Mouse (Mus musculus) olfactory bulb, adult 2 months (tissue): Measurements from ENCODE around the gene Slc2a5. TPM values are rescaled to one million over a fixed set of nuclear protein-coding genes. Genes with fewer than 3 reads are reported as not detected.
A peak's percentile ranks its signal among the peaks of the same experiment; 100 is the strongest.

Experiments used
- H3K27ac ChIP-seq: fragments of 200-500 bp; 2 replicates; pipeline ENCODE4 v1.5.1; 2012; ENCODE audit warnings: low read depth, low read length; ENCODE audit not compliant: insufficient read depth
- H3K4me1 ChIP-seq: fragments of 200-500 bp; 2 replicates; pipeline ENCODE4 v1.6.1; 2012; ENCODE audit warnings: low read length; ENCODE audit not compliant: control insufficient read depth, insufficient read depth
- H3K4me3 ChIP-seq: fragments of 200-500 bp; 2 replicates; pipeline ENCODE4 v1.5.1; 2012; ENCODE audit warnings: mild to moderate bottlenecking, low read depth, low read length, moderate library complexity; ENCODE audit not compliant: insufficient read depth
- CTCF ChIP-seq: fragments of 200-500 bp; IDR thresholded peaks from 2 replicates; pipeline ENCODE4 v1.5.1; 2012; ENCODE audit warnings: low read depth, mild to moderate bottlenecking, low read length, moderate library complexity; ENCODE audit not compliant: insufficient read depth
- POLR2A ChIP-seq: fragments of 200-500 bp; IDR thresholded peaks from 2 replicates; pipeline ENCODE4 v1.6.1; 2012; ENCODE audit warnings: mild to moderate bottlenecking, low read depth, low read length, moderate library complexity; ENCODE audit not compliant: insufficient read depth
- WGBS: fragments of 180-500 bp; shearing (Covaris S2); methylation state at CpG from one replicate; pipeline ENCODE4 v1.1.7; 2018; 5-methylcytosine and 5-hydroxymethylcytosine counted together
- polyA plus RNA-seq: library from polyadenylated mRNA; stranded (reverse); fragments of >200 nt; gene quantifications from 2 replicates; pipeline ENCODE4 v1.2.4, GENCODE M21; 2012; ENCODE audit warnings: low replicate concordance; ENCODE audit not compliant: missing spikeins, insufficient read depth, insufficient read length

Gene Slc2a5
- polyA plus RNA-seq, 1 experiment = not detected

DNA sequence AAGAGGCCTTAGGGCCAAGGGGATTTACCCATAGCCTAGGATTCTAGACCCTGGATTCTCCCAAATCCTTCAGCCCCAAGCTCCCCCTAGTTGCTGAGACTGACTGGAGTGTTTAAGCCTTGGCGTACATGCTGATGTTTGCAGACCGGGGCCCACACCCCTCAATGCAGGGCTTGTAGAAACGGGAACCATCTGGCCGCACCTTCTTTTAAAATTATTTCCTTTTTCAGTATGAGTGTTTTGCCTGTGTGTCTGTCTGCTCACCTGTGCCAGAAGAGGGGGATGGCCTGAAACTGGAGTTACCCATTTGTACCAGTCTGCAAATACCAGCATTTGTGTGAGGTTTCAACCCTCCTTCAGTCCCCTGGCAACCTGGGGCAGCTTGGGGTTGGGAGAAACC is 21.2 kb upstream of the Slc2a5 start:
- TF ChIP-seq CTCF (no peak), POLR2A (no peak)
- no peak overlapping the region for H3K27ac ChIP-seq
- WGBS = 94% methylated on average over 4 of the region's 4 CpGs
- H3K4me1 ChIP-seq = peaks cover 3% of the 10 kb centered on the region; the same call in 1 of the 2 replicates
- H3K4me3 ChIP-seq = no peak overlapping the region

DNA sequence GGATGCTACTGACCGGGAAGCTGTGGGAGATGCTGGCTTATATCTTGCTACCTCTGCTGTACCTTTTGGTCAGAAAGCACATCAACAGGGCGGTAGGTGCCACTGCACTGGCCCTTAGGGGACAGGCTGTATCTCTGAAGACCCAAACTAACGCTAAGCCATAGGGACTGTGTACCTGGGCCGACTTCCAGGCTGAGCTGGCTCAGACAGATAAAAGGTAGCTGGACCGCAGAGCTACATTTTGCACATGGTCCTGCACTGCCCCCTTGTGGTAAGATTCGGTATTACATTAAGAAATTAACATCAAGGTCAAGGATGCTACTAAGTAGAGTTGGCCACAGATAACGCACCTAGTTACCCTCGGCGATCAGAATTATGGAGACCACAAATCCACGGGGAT is 20.2 kb upstream of the Slc2a5 start:
- Histone ChIP-seq H3K27ac (no peak overlapping the region), H3K4me1 (peaks cover 3% of the 10 kb centered on the region; the same call in 1 of the 2 replicates), H3K4me3 (no peak overlapping the region)
- 16% methylated on average over 10 of the region's 10 CpGs for whole genome bisulfite sequencing
- TF ChIP-seq POLR2A (no peak), CTCF (peak; percentile 34; the same call in 1 of the 2 replicates)

DNA sequence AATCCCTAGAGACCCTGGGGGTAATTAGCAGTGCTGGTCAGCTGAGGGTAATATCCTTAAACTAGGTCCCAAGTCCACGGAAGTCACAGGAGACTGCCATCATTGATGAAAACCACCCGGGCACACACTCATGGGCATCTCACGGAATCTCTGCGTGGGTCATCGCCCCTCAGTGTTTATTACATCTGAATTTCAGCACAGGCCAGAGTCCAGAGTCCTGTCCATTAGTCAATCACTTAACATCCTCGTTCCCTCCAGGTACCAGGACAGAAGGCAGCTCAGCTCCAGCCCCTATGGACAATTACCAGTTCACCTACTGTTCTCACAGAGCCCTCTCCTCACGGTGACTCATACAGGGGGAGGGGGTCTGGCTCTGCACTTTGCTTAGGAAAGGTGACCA is 16.3 kb upstream of the Slc2a5 start:
- H3K27ac ChIP-seq = no peak overlapping the region
- peaks cover 3% of the 10 kb centered on the region; the same call in 1 of the 2 replicates for H3K4me1 ChIP-seq
- no peak for TF ChIP-seq CTCF
- no peak for TF ChIP-seq POLR2A
- no peak overlapping the region for H3K4me3 ChIP-seq
- 91% methylated on average over 7 of the region's 7 CpGs for WGBS

DNA sequence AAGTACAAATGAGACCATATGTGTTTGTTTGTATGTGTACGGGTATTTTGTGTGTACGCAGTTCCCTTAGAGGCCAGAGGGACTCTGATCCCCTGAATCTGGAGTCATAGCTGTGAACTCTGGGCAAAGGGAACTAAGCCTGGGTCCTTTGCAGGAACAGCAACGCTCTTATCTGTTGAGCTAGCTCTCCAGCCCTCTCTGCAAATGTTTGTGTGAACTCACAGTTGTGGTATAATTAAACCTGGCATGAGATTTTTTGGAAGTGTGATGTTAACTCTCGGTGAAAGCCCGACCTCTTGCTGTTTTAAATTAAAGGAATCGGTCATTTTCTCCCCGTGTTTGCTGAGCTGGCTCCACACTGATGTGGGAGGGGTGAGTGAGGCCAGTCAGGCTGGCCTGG is 13.4 kb upstream of the Slc2a5 start:
- TF ChIP-seq POLR2A (no peak), CTCF (no peak)
- Histone ChIP-seq H3K27ac (no peak overlapping the region), H3K4me1 (peaks cover 3% of the 10 kb centered on the region; the same call in 1 of the 2 replicates), H3K4me3 (no peak overlapping the region)
- 65% methylated on average over 7 of the region's 7 CpGs for WGBS

DNA sequence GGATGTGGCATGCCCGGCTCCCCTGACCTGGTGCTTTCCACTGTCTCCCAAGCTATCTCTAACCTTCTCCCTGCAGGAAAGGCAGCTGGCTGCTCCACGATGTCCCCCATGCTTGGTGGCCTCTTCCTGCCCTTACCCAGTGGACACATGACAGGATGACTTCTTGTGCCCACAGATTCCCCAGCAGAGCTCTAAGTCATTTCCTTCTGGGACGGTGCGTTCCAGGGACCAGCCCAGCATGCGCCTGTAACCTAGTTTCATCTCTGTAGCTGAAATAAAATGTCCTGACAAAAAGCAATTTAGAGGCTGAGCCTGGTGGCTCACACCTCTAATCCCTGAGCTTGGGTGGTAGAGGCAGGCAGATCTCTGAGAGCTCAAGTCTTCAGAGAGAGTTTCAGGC is 12.4 kb upstream of the Slc2a5 start:
- TF ChIP-seq CTCF (no peak), POLR2A (no peak)
- WGBS = 88% methylated on average over 5 of the region's 5 CpGs
- Histone ChIP-seq H3K27ac (no peak overlapping the region), H3K4me1 (no peaks in the 10 kb centered on the region), H3K4me3 (no peak overlapping the region)

DNA sequence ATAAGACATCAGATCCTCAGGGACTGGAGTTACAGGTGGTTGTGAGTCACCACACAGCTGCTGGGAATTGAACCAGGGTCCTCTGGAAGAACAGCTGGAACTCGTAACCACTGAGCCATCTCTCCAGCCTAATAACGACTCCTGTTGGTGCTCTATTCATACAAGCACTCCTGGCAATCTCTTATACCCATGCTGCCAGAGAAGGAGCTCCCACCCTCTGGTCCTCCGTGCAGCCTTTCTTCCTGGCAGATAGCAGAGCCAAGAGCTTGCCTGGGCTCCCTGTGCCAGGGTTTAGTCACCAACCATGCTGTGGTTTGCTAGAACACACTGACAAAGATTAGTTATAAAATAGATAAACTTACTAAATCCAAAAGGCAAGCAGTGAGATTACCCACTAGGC is 9.4 kb upstream of the Slc2a5 start:
- 38% methylated on average over 3 of the region's 3 CpGs for WGBS
- Histone ChIP-seq H3K4me3 (no peak overlapping the region), H3K4me1 (no peaks in the 10 kb centered on the region; the same call in 1 of the 2 replicates), H3K27ac (no peak overlapping the region)
- no peak for TF ChIP-seq POLR2A
- TF ChIP-seq CTCF = no peak

DNA sequence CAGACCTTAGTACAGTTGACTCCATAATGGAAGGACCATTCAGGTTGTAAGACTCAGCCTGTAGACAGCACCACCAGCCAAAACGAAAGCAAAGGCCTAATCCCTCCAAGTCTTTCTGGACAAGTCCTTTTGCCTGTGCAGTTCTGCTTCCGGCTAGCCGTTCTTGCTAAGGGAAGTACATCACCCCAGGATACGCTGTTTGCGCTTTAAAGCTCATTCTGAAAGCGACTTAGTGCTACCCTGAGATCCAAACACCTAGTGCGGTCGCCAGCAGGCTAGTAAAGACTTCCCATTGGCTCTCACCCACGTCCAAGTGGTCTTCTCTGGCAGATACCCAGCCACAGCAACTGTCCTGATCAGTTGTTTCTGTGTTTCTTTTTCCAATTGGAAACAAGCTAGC is 8.7 kb upstream of the Slc2a5 start:
- no peaks in the 10 kb centered on the region; the same call in 1 of the 2 replicates for H3K4me1 ChIP-seq
- no peak overlapping the region for H3K4me3 ChIP-seq
- WGBS = 84% methylated on average over 9 of the region's 9 CpGs
- TF ChIP-seq POLR2A = no peak
- TF ChIP-seq CTCF = no peak
- no peak overlapping the region for H3K27ac ChIP-seq

DNA sequence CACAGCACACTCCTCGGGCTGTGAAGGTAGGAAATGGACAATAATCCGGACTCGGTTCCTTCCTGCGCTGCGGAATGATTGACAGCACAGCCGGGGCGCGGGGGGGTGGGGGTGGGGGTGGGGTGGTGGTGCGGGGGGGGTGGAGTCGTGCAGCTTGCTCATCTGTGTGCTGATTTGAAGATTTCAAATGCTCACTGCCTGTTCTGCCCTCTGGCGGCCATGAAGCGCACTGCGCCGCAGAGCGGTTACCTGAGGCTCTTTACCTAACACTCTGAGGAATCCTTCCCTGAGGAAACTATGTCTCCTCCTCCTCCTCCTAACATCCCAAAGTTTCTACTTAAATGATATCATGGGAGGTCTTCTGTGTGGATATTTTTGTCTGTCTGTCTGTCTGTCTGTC is 6.2 kb upstream of the Slc2a5 start:
- H3K4me3 ChIP-seq = no peak overlapping the region
- H3K27ac ChIP-seq = no peak overlapping the region
- no peaks in the 10 kb centered on the region; the same call in 1 of the 2 replicates for H3K4me1 ChIP-seq
- TF ChIP-seq CTCF (peak; percentile 64; the same call in 1 of the 2 replicates), POLR2A (no peak)
- 4% methylated on average over 14 of the region's 15 CpGs for WGBS

DNA sequence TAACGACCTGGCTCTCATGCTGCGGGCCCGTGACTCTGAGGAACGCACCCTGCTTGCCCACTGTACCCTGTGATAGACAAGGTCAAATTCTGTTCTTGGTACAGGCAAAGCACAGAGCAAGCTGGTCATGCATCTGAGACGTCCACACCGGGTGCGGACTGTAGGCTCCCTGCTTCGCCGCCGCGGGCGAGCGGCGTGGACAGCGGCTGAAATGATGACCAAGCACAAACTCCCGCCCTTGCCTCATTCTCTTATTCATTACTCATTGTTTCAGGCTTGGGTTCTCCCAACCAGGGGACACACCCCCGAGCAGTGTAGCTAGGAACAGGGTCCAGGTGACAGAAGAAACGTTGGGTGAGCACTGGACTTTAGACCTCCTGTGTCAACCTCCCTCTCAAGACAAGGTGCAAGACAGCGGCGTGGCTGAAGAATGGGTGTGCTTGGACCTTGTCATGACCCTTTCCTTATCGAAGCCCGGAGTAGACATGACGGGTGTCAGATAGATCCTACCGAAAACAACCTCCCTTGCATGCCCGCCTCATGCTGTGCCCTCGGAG is 4.5 kb upstream of the Slc2a5 start:
- Histone ChIP-seq H3K4me3 (no peak overlapping the region), H3K4me1 (no peaks in the 10 kb centered on the region; the same call in 1 of the 2 replicates), H3K27ac (no peak overlapping the region)
- 91% methylated on average over 26 of the region's 26 CpGs for WGBS
- no peak for TF ChIP-seq POLR2A
- no peak for TF ChIP-seq CTCF
